Mouse (Mus musculus) forebrain, embryonic 10.5 days (tissue): ENCODE results near the gene Csnk1d. TPM values are rescaled to one million over a fixed set of nuclear protein-coding genes. Genes with fewer than 3 reads are reported as not detected.

Experiments
- DNase-seq: peaks from one replicate; pipeline ENCODE4 v3.0.0-alpha.2; 2017; ENCODE audit warnings: low spot score; ENCODE audit errors: extremely low spot score
- H3K27ac ChIP-seq: fragments of 300-500 bp; sonication (generic); 2 replicates; pipeline ENCODE4 v1.5.1; 2016; ENCODE audit warnings: mild to moderate bottlenecking
- H3K27me3 ChIP-seq: fragments of 300-500 bp; sonication (generic); 2 replicates; pipeline ENCODE4 v1.6.1; 2016; ENCODE audit warnings: mild to moderate bottlenecking; ENCODE audit not compliant: poor library complexity, severe bottlenecking
- H3K36me3 ChIP-seq: fragments of 300-500 bp; sonication (generic); replicated peaks from 2 replicates; pipeline ENCODE4 v1.6.1; 2016; ENCODE audit warnings: mild to moderate bottlenecking, moderate library complexity
- H3K4me1 ChIP-seq: fragments of 300-500 bp; sonication (generic); 2 replicates; pipeline ENCODE4 v1.6.1; 2016
- H3K4me3 ChIP-seq: fragments of 300-500 bp; sonication (generic); 2 replicates; pipeline ENCODE4 v1.5.1; 2016; ENCODE audit warnings: mild to moderate bottlenecking, moderate library complexity
- H3K9me3 ChIP-seq: fragments of 300-500 bp; sonication (generic); 2 replicates; pipeline ENCODE4 v1.6.1; 2016; ENCODE audit warnings: mild to moderate bottlenecking, moderate library complexity
- WGBS: fragments of 180-500 bp; shearing (Covaris S2); methylation state at CpG from one replicate; pipeline ENCODE4 v1.1.7; 2016; 5-methylcytosine and 5-hydroxymethylcytosine counted together
- polyA plus RNA-seq: library from polyadenylated mRNA; unstranded; fragments of >200 nt; fragmentation: Nextera tagmentation; extraction: Ambion mirVana; gene quantifications from 2 replicates; pipeline ENCODE4 v1.2.1, GENCODE M21; 2016

The Csnk1d gene
- polyA plus RNA-seq, 1 experiment from 2014 or later, result 120 TPM

DNA sequence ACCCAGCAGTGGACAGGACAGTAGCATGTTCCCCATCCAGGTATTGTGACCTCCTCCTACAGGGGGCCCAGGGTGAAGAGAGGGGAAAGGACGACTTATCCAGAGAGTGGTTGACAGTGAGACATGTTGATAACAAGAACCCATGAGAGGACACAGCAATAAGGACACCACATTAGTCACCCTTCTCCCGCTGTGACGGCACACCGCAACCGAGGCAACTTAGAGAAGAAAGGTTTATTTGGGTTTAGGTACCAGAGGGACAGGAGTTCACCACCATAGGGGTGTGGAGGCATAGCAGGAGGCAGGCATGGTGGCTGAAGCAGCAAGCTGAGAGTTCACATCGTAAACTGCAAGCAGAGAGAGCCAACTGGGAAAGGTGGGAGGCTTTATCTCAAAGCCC lies 15.1 kb upstream of the Csnk1d start:
- no peak overlapping the region for H3K27ac ChIP-seq
- H3K27me3 ChIP-seq, result no peaks in the 10 kb centered on the region
- no peak for DNase-seq
- no peaks in the 10 kb centered on the region for H3K9me3 ChIP-seq
- WGBS, result 77% methylated on average over 6 of the region's 6 CpGs
- H3K4me1 ChIP-seq, result peaks cover 3% of the 10 kb centered on the region; the same call in 1 of the 2 replicates
- H3K36me3 ChIP-seq, result no peaks in the 10 kb centered on the region
- H3K4me3 ChIP-seq, result no peak overlapping the region

DNA sequence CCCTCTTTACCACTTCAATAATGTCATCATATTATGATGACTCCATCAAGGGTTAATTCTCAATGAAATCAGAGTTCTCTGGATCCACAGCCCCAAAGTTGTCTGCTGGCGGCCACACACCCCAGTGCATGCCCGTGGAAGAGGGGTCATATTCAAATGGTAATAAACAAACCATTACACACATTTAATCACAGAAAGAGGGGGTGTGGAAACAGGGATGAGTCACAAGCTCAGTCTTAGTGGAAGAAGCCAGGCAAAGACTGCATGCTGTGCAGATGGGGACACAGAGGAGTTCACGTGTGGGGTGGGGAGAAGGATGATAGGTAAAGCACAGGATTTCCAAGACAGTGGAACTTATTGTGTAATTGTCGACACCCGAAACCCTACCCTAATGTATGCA lies 13.2 kb upstream of the Csnk1d start:
- Histone ChIP-seq H3K27ac (no peak overlapping the region), H3K9me3 (no peaks in the 10 kb centered on the region), H3K27me3 (no peaks in the 10 kb centered on the region), H3K4me3 (no peak overlapping the region), H3K36me3 (peaks cover 3% of the 10 kb centered on the region), H3K4me1 (peaks cover 3% of the 10 kb centered on the region; the same call in 1 of the 2 replicates)
- no peak for DNase-seq
- WGBS, result 70% methylated on average over 5 of the region's 5 CpGs

- DNase-seq, result no peak
- Histone ChIP-seq H3K27ac (no peak overlapping the region), H3K36me3 (peaks cover 13% of the 10 kb centered on the region), H3K4me1 (peaks cover 3% of the 10 kb centered on the region; the same call in 1 of the 2 replicates), H3K27me3 (no peaks in the 10 kb centered on the region), H3K9me3 (no peaks in the 10 kb centered on the region), H3K4me3 (no peak overlapping the region)
- 82% methylated on average over 4 of the region's 4 CpGs for WGBS
Observed at GRCm38 (mm10) chr11:121001966-121002365, 10.8 kb upstream of the Csnk1d start.

GRCm38 (mm10) chr11:120994741-120995140 lies 3.6 kb upstream of the Csnk1d start:
- peaks cover 25% of the 10 kb centered on the region for H3K4me1 ChIP-seq
- no peaks in the 10 kb centered on the region for H3K9me3 ChIP-seq
- DNase-seq, result no peak
- no peak overlapping the region for H3K4me3 ChIP-seq
- no peak overlapping the region for H3K27ac ChIP-seq
- 89% methylated on average over 6 of the region's 6 CpGs for WGBS
- H3K36me3 ChIP-seq, result peaks cover 22% of the 10 kb centered on the region
- H3K27me3 ChIP-seq, result no peaks in the 10 kb centered on the region

DNA sequence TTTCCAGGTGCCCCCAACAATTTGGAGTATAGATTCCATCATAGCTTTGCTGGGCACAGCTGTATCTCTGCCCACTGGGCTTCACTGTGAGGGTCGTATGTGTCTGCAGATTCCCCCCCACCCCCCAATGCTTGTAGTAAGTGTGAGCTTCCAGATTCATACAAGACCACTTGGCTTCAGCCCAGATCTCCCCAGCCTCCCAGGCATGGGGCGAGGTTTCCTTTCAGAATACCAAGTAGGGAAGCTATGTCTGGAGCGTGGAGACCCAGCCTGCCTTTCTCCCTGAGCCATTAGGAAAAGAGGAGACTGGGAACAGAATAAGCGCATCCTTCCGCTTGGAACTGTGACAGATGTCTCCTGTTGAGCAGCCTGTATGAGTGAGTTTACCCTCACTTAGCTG lies 2.5 kb upstream of the Csnk1d start:
- Histone ChIP-seq H3K27me3 (no peaks in the 10 kb centered on the region), H3K9me3 (no peaks in the 10 kb centered on the region), H3K4me1 (peaks cover 37% of the 10 kb centered on the region), H3K27ac (no peak overlapping the region), H3K4me3 (no peak overlapping the region), H3K36me3 (peaks cover 17% of the 10 kb centered on the region)
- DNase-seq, result no peak
- WGBS, result 89% methylated on average over 5 of the region's 5 CpGs

GRCm38 (mm10) chr11:120993080-120993479 lies 1.9 kb upstream of the Csnk1d start:
- H3K36me3 ChIP-seq, result peaks cover 21% of the 10 kb centered on the region
- H3K4me1 ChIP-seq, result peaks cover 42% of the 10 kb centered on the region
- H3K27ac ChIP-seq, result no peak overlapping the region
- H3K27me3 ChIP-seq, result no peaks in the 10 kb centered on the region
- whole genome bisulfite sequencing, result 94% methylated on average over 3 of the region's 3 CpGs
- DNase-seq, result no peak
- H3K9me3 ChIP-seq, result no peaks in the 10 kb centered on the region
- H3K4me3 ChIP-seq, result no peak overlapping the region

GRCm38 (mm10) chr11:120991791-120992190 lies 661 bp upstream of the Csnk1d start:
- Histone ChIP-seq H3K4me3 (peak overlapping the region; percentile 100), H3K9me3 (no peaks in the 10 kb centered on the region), H3K27me3 (no peaks in the 10 kb centered on the region), H3K27ac (peak overlapping the region; percentile 100), H3K36me3 (peaks cover 28% of the 10 kb centered on the region), H3K4me1 (peaks cover 51% of the 10 kb centered on the region)
- WGBS, result 87% methylated on average over 3 of the region's 3 CpGs
- no peak for DNase-seq

- Histone ChIP-seq H3K27me3 (no peaks in the 10 kb centered on the region), H3K27ac (peak overlapping the region; percentile 100), H3K4me1 (peaks cover 51% of the 10 kb centered on the region), H3K4me3 (peak overlapping the region; percentile 100), H3K9me3 (no peaks in the 10 kb centered on the region), H3K36me3 (peaks cover 40% of the 10 kb centered on the region)
- peak; percentile 47 for DNase-seq
- 2% methylated on average over 31 of the region's 35 CpGs for WGBS
Observed at GRCm38 (mm10) chr11:120990126-120990781, 876 bp downstream of the Csnk1d start.

DNA sequence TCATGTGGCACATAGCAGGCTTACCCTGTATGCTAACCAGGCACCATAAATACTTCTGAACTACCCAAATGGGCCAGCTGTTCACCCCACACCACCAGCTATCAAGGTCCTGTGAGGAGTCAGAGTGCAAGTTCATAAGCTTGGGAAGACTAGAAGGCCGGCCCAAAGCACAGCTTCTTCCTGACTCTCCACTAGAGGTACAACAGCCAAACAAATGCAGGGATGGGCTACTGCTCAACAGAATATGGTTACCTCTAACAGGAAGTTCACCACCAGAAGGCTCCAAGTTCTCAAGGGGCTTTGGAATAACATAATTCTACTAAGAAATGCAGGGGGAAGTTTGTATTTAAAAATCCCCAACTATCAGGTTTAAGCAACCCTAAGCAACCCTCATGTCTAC lies 1.6 kb downstream of the Csnk1d start:
- H3K27me3 ChIP-seq, result no peaks in the 10 kb centered on the region
- H3K27ac ChIP-seq, result peak overlapping the region; percentile 100
- 63% methylated on average over 1 of the region's 1 CpGs for WGBS
- H3K9me3 ChIP-seq, result no peaks in the 10 kb centered on the region
- no peak for DNase-seq
- peak overlapping the region; percentile 100 for H3K4me3 ChIP-seq
- H3K36me3 ChIP-seq, result peaks cover 47% of the 10 kb centered on the region
- H3K4me1 ChIP-seq, result peaks cover 51% of the 10 kb centered on the region

DNA sequence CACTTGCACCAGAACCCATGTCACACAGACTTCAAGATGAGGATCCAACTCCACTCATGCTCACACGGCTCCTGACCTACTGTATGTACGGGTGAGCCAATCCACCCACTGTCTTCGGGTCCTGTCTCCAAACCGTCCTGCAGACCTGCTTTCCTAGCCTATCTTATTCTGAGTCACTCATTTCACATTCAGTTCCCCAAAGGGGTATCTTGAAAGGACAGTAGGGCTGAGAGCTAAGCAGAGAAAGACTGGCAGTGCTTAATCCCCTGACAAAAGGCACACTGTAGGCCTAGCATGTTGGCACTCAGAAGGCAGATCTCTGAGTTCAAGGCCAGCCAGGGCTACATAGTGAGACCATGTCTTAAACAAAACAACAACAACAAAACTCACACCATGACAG lies 2.7 kb downstream of the Csnk1d start:
- Histone ChIP-seq H3K4me1 (peaks cover 51% of the 10 kb centered on the region), H3K9me3 (no peaks in the 10 kb centered on the region), H3K4me3 (peak overlapping the region; percentile 100), H3K27ac (no peak overlapping the region), H3K27me3 (no peaks in the 10 kb centered on the region), H3K36me3 (peaks cover 58% of the 10 kb centered on the region)
- WGBS, result 90% methylated on average over 4 of the region's 4 CpGs
- no peak for DNase-seq

- Histone ChIP-seq H3K27me3 (no peaks in the 10 kb centered on the region), H3K4me1 (peaks cover 44% of the 10 kb centered on the region), H3K9me3 (no peaks in the 10 kb centered on the region), H3K36me3 (peaks cover 66% of the 10 kb centered on the region), H3K27ac (no peak overlapping the region), H3K4me3 (no peak overlapping the region)
- DNase-seq, result no peak
- 92% methylated on average over 3 of the region's 3 CpGs for WGBS
Observed at GRCm38 (mm10) chr11:120987608-120988007, 3.5 kb downstream of the Csnk1d start.

- no peaks in the 10 kb centered on the region for H3K27me3 ChIP-seq
- H3K4me1 ChIP-seq, result peaks cover 25% of the 10 kb centered on the region
- H3K36me3 ChIP-seq, result peaks cover 90% of the 10 kb centered on the region
- H3K27ac ChIP-seq, result no peak overlapping the region
- no peak overlapping the region for H3K4me3 ChIP-seq
- DNase-seq, result no peak
- H3K9me3 ChIP-seq, result no peaks in the 10 kb centered on the region
- 88% methylated on average over 4 of the region's 4 CpGs for WGBS
Observed at GRCm38 (mm10) chr11:120984448-120985330, 6.4 kb downstream of the Csnk1d start.

DNA sequence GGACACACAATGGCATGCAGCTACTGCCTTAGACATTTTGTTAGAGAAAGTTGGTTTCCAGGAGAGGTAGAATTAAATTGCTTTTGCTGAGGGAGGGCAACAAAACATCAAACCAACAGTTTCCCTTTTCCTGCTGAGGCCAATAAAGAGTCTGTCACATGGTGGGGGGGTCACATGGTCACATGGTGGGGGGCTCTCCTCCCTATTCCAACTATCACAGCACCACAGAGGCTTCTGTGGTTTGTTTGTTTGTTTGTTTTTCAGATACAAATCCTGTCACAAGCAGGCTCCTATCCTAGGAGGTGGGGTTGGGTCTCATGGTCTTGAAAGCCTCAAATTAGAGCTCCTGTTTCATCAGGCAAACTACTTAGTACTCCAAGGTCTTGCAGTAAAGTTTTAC lies 8.7 kb downstream of the Csnk1d start:
- Histone ChIP-seq H3K36me3 (peaks cover 99% of the 10 kb centered on the region), H3K9me3 (no peaks in the 10 kb centered on the region), H3K4me1 (peaks cover 3% of the 10 kb centered on the region; the same call in 1 of the 2 replicates), H3K27me3 (no peaks in the 10 kb centered on the region), H3K4me3 (no peak overlapping the region), H3K27ac (no peak overlapping the region)
- no peak for DNase-seq
